Mouse (Mus musculus): ENCODE data around the gene Sun5. TPM values are rescaled to one million over a fixed set of nuclear protein-coding genes. Genes with fewer than 3 reads are reported as not detected.
"Not testable (repeated sequence)": the region's sequence is repeated elsewhere in the genome, so short reads cannot be mapped to it uniquely, and the experiment has no call there.

The Sun5 gene
- polyA plus RNA-seq, 1 experiment from 2014 or later, result not detected

- Histone ChIP-seq H3K27ac (replicated peaks) (no peak overlapping the region), H3K27me3 (replicated peaks; ENCODE audit: low read depth, poor library complexity, severe bottlenecking) (no peaks in the 10 kb centered on the region), H3K4me3 (no peak overlapping the region), H3K9me3 (0 out of 2 replicates have a peak, but pooled peaks cover 5% of the 10 kb centered on the region), H3K4me1 (peaks cover 9% of the 10 kb centered on the region), H3K36me3 (replicated peaks) (no peaks in the 10 kb centered on the region)
- DNase-seq (ENCODE audit: low spot score), result peak; percentile 60
- 58% methylated on average over 4 of the region's 4 CpGs for WGBS
Observed at GRCm38 (mm10) chr2:153851030-153851360, 19.9 kb downstream of the Sun5 start.

GRCm38 (mm10) chr2:153850351-153851029, 20.4 kb downstream of the Sun5 start:
- Histone ChIP-seq H3K9me3 (0 out of 2 replicates have a peak, but pooled peaks cover 5% of the 10 kb centered on the region), H3K4me3 (no peak overlapping the region), H3K4me1 (peaks cover 9% of the 10 kb centered on the region), H3K36me3 (replicated peaks) (no peaks in the 10 kb centered on the region), H3K27ac (replicated peaks) (no peak overlapping the region), H3K27me3 (replicated peaks; ENCODE audit: low read depth, poor library complexity, severe bottlenecking) (no peaks in the 10 kb centered on the region)
- 86% methylated on average over 6 of the region's 6 CpGs for WGBS
- DNase-seq (ENCODE audit: low spot score), result peak; percentile 15

- Histone ChIP-seq H3K36me3 (replicated peaks) (no peaks in the 10 kb centered on the region), H3K9me3 (0 out of 2 replicates have a peak, but pooled peaks cover 5% of the 10 kb centered on the region), H3K27ac (replicated peaks) (no peak overlapping the region), H3K4me1 (peaks cover 3% of the 10 kb centered on the region), H3K4me3 (no peak overlapping the region), H3K27me3 (replicated peaks; ENCODE audit: low read depth, poor library complexity, severe bottlenecking) (no peaks in the 10 kb centered on the region)
- WGBS, result 83% methylated on average over 3 of the region's 3 CpGs
- DNase-seq (ENCODE audit: low spot score), result no peak
Observed at GRCm38 (mm10) chr2:153848389-153848788, 22.5 kb downstream of the Sun5 start.

GRCm38 (mm10) chr2:153842854-153843253, 28.0 kb downstream of the Sun5 start:
- peaks cover 8% of the 10 kb centered on the region for H3K4me1 ChIP-seq
- H3K36me3 ChIP-seq (replicated peaks), result no peaks in the 10 kb centered on the region
- H3K9me3 ChIP-seq, result no peaks in the 10 kb centered on the region
- no peak overlapping the region for H3K4me3 ChIP-seq
- 78% methylated on average over 8 of the region's 8 CpGs for WGBS
- no peak overlapping the region for H3K27ac ChIP-seq (replicated peaks)
- no peak for DNase-seq (ENCODE audit: low spot score)
- H3K27me3 ChIP-seq (replicated peaks; ENCODE audit: low read depth, poor library complexity, severe bottlenecking), result no peaks in the 10 kb centered on the region

- H3K36me3 ChIP-seq (replicated peaks), result no peaks in the 10 kb centered on the region
- no peaks in the 10 kb centered on the region for H3K9me3 ChIP-seq
- no peak overlapping the region for H3K27ac ChIP-seq (replicated peaks)
- H3K4me3 ChIP-seq, result no peak overlapping the region
- WGBS, result 87% methylated on average over 8 of the region's 8 CpGs
- H3K27me3 ChIP-seq (replicated peaks; ENCODE audit: low read depth, poor library complexity, severe bottlenecking), result no peaks in the 10 kb centered on the region
- no peaks in the 10 kb centered on the region for H3K4me1 ChIP-seq
- DNase-seq (ENCODE audit: low spot score), result no peak
Observed at GRCm38 (mm10) chr2:153833291-153833690, 37.6 kb downstream of the Sun5 start.

GRCm38 (mm10) chr2:153828704-153829103, 42.2 kb downstream of the Sun5 start:
- DNase-seq (ENCODE audit: low spot score), result no peak
- no peak overlapping the region for H3K27ac ChIP-seq (replicated peaks)
- 0 out of 2 replicates have a peak, but pooled peaks cover 5% of the 10 kb centered on the region for H3K27me3 ChIP-seq (replicated peaks; ENCODE audit: low read depth, poor library complexity, severe bottlenecking)
- no peaks in the 10 kb centered on the region for H3K4me1 ChIP-seq
- H3K36me3 ChIP-seq (replicated peaks), result no peaks in the 10 kb centered on the region
- H3K4me3 ChIP-seq, result no peak overlapping the region
- no peaks in the 10 kb centered on the region for H3K9me3 ChIP-seq
- 86% methylated on average over 7 of the region's 7 CpGs for WGBS

GRCm38 (mm10) chr2:153827171-153827830, 43.6 kb downstream of the Sun5 start:
- DNase-seq (ENCODE audit: low spot score), result no peak
- WGBS, result 85% methylated on average over 8 of the region's 8 CpGs
- Histone ChIP-seq H3K9me3 (no peaks in the 10 kb centered on the region), H3K4me3 (no peak overlapping the region), H3K4me1 (no peaks in the 10 kb centered on the region), H3K27ac (replicated peaks) (no peak overlapping the region), H3K36me3 (replicated peaks) (no peaks in the 10 kb centered on the region), H3K27me3 (replicated peaks; ENCODE audit: low read depth, poor library complexity, severe bottlenecking) (0 out of 2 replicates have a peak, but pooled peaks cover 5% of the 10 kb centered on the region)

GRCm38 (mm10) chr2:153825900-153826299, 45.0 kb downstream of the Sun5 start:
- 69% methylated on average over 32 of the region's 32 CpGs for whole genome bisulfite sequencing
- H3K36me3 ChIP-seq (replicated peaks); H3K27ac ChIP-seq (replicated peaks); H3K9me3 ChIP-seq; H3K4me1 ChIP-seq; DNase-seq (ENCODE audit: low spot score); H3K4me3 ChIP-seq; H3K27me3 ChIP-seq (replicated peaks; ENCODE audit: low read depth, poor library complexity, severe bottlenecking): not testable (repeated sequence)

GRCm38 (mm10) chr2:153824593-153824992, 46.3 kb downstream of the Sun5 start:
- DNase-seq (ENCODE audit: low spot score), result no peak
- WGBS, result 89% methylated on average over 6 of the region's 6 CpGs
- Histone ChIP-seq H3K4me3 (no peak overlapping the region), H3K9me3 (no peaks in the 10 kb centered on the region), H3K4me1 (no peaks in the 10 kb centered on the region), H3K27ac (replicated peaks) (no peak overlapping the region), H3K27me3 (replicated peaks; ENCODE audit: low read depth, poor library complexity, severe bottlenecking) (0 out of 2 replicates have a peak, but pooled peaks cover 5% of the 10 kb centered on the region), H3K36me3 (replicated peaks) (no peaks in the 10 kb centered on the region)

GRCm38 (mm10) chr2:153822005-153822543, 48.8 kb downstream of the Sun5 start:
- 90% methylated on average over 2 of the region's 2 CpGs for WGBS
- no peaks in the 10 kb centered on the region for H3K4me1 ChIP-seq
- H3K36me3 ChIP-seq (replicated peaks), result no peaks in the 10 kb centered on the region
- no peak for DNase-seq (ENCODE audit: low spot score)
- H3K9me3 ChIP-seq, result no peaks in the 10 kb centered on the region
- 0 out of 2 replicates have a peak, but pooled peaks cover under 1% of the 10 kb centered on the region for H3K27me3 ChIP-seq (replicated peaks; ENCODE audit: low read depth, poor library complexity, severe bottlenecking)
- H3K4me3 ChIP-seq, result no peak overlapping the region
- no peak overlapping the region for H3K27ac ChIP-seq (replicated peaks)

GRCm38 (mm10) chr2:153809921-153810320, 61.0 kb downstream of the Sun5 start:
- WGBS, result 74% methylated on average over 3 of the region's 3 CpGs
- Histone ChIP-seq H3K4me3 (no peak overlapping the region), H3K27ac (replicated peaks) (no peak overlapping the region), H3K4me1 (peaks cover 7% of the 10 kb centered on the region), H3K36me3 (replicated peaks) (no peaks in the 10 kb centered on the region), H3K27me3 (replicated peaks; ENCODE audit: low read depth, poor library complexity, severe bottlenecking) (no peaks in the 10 kb centered on the region), H3K9me3 (no peaks in the 10 kb centered on the region)
- DNase-seq (ENCODE audit: low spot score), result no peak

- Histone ChIP-seq H3K36me3 (replicated peaks) (no peaks in the 10 kb centered on the region), H3K4me1 (peaks cover 7% of the 10 kb centered on the region), H3K9me3 (no peaks in the 10 kb centered on the region), H3K27me3 (replicated peaks; ENCODE audit: low read depth, poor library complexity, severe bottlenecking) (no peaks in the 10 kb centered on the region), H3K27ac (replicated peaks) (no peak overlapping the region), H3K4me3 (no peak overlapping the region)
- WGBS, result 74% methylated on average over 6 of the region's 6 CpGs
- no peak for DNase-seq (ENCODE audit: low spot score)
Observed at GRCm38 (mm10) chr2:153808841-153809240, 62.0 kb downstream of the Sun5 start.

GRCm38 (mm10) chr2:153808146-153808545, 62.7 kb downstream of the Sun5 start:
- DNase-seq (ENCODE audit: low spot score), result no peak
- H3K27me3 ChIP-seq (replicated peaks; ENCODE audit: low read depth, poor library complexity, severe bottlenecking), result no peaks in the 10 kb centered on the region
- H3K27ac ChIP-seq (replicated peaks), result no peak overlapping the region
- no peaks in the 10 kb centered on the region for H3K9me3 ChIP-seq
- peaks cover 7% of the 10 kb centered on the region for H3K4me1 ChIP-seq
- no peaks in the 10 kb centered on the region for H3K36me3 ChIP-seq (replicated peaks)
- 78% methylated on average over 8 of the region's 8 CpGs for WGBS
- no peak overlapping the region for H3K4me3 ChIP-seq
